Mouse (Mus musculus) intestine, embryonic 14.5 days (tissue): ENCODE measurements around the gene Plet1. TPM values are rescaled to one million over a fixed set of nuclear protein-coding genes. Genes with fewer than 3 reads are reported as not detected.

ENCODE experiments used
- ATAC-seq: fragments of 200-750 bp; cut with Nextera tagmentation; replicated peaks from 2 replicates; pipeline ENCODE4 v1.8.0; 2017; ENCODE audit warnings: low read depth, moderate number of reproducible peaks, moderate TSS enrichment, moderate library complexity; ENCODE audit not compliant: low FRiP score, low TSS enrichment
- DNase-seq: peaks from one replicate; pipeline ENCODE4 v3.0.0-alpha.2; 2018; ENCODE audit warnings: low spot score
- H3K27ac ChIP-seq: fragments of 300-500 bp; sonication (generic); 2 replicates; pipeline ENCODE4 v1.5.1; 2014; ENCODE audit warnings: low read depth, mild to moderate bottlenecking, control low read depth
- H3K27me3 ChIP-seq: fragments of 300-500 bp; sonication (generic); replicated peaks from 2 replicates; pipeline ENCODE4 v1.6.1; 2014; ENCODE audit warnings: low read length, control low read depth; ENCODE audit not compliant: control insufficient read depth, insufficient read depth
- H3K36me3 ChIP-seq: fragments of 300-500 bp; sonication (generic); 2 replicates; pipeline ENCODE4 v1.6.1; 2014; ENCODE audit warnings: low read length, control low read depth; ENCODE audit not compliant: control insufficient read depth, insufficient read depth
- H3K4me1 ChIP-seq: fragments of 300-500 bp; sonication (generic); replicated peaks from 2 replicates; pipeline ENCODE4 v1.6.1; 2014; ENCODE audit warnings: low read length, control low read depth, mixed read lengths; ENCODE audit not compliant: control insufficient read depth, insufficient read depth
- H3K4me2 ChIP-seq: fragments of 300-500 bp; sonication (generic); 2 replicates; pipeline ENCODE4 v1.6.1; 2014; ENCODE audit warnings: low read length
- H3K4me3 ChIP-seq: fragments of 300-500 bp; sonication (generic); 2 replicates; pipeline ENCODE4 v1.5.1; 2014; ENCODE audit warnings: low read depth, low read length, control low read depth, mixed read lengths
- H3K9ac ChIP-seq: fragments of 300-500 bp; sonication (generic); 2 replicates; pipeline ENCODE4 v1.6.1; 2014; ENCODE audit warnings: mild to moderate bottlenecking, low read length
- H3K9me3 ChIP-seq: fragments of 300-500 bp; sonication (generic); 2 replicates; pipeline ENCODE4 v1.6.1; 2016; ENCODE audit warnings: low read length, control low read depth; ENCODE audit not compliant: control insufficient read depth
- WGBS: fragments of 180-500 bp; shearing (Covaris S2); extraction: QIAGEN DNeasy Blood & Tissue Kit; methylation state at CpG from one replicate; pipeline ENCODE4 v1.1.7; 2014; 5-methylcytosine and 5-hydroxymethylcytosine counted together
- polyA plus RNA-seq: library from polyadenylated mRNA; unstranded; fragments of >200 nt; fragmentation: Nextera tagmentation; extraction: Ambion mirVana; gene quantifications from 2 replicates; pipeline ENCODE4 v1.2.1, GENCODE M21; 2014

The Plet1 gene
- polyA plus RNA-seq, 1 experiment from 2014 or later = 1.7 TPM

DNA sequence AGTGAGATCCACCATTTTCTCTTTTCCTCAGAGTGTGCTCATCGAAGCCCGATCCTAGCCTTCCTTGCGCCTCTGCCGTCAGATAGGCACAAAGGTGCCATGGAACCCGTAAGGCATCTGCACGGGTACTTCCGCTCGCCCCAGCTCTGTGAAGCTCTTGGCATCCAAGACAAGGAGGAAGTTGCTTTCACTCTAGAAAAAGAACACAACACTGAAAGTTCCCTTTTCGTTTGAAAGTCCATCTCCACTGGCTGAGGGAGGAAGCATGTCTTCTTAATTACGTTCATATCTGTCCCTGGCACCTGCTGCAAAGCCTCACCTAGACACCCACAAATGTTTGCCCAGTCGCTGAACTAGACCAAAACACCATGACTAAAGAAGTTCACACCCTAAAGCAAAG, 39.0 kb downstream of the Plet1 start:
- ATAC-seq (no peak), DNase-seq (no peak)
- WGBS = 77% methylated on average over 11 of the region's 11 CpGs
- Histone ChIP-seq H3K4me1 (no peaks in the 10 kb centered on the region), H3K36me3 (no peaks in the 10 kb centered on the region), H3K9me3 (no peaks in the 10 kb centered on the region), H3K27me3 (no peaks in the 10 kb centered on the region), H3K9ac (no peak overlapping the region), H3K27ac (no peak overlapping the region), H3K4me3 (no peak overlapping the region), H3K4me2 (no peak overlapping the region)

DNA sequence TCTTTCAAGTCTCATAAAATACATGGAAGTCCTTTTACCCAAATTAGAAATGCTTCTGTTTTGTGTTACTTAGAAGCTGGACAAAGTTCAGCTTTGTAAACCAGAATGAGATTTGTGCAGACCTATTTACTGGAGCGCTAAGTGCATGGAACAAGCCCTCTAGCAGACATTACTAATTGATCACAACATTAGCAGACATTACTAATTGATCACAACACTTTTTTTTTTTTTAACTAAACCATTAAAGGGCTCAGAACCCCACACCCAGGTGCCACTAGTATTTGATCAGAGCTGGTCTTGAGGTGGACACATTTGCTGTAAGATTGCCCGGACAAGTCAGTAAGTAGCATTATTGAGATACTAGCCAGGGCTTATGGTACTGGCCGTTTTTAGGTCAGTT, 39.5 kb downstream of the Plet1 start:
- Histone ChIP-seq H3K4me3 (no peak overlapping the region), H3K27me3 (no peaks in the 10 kb centered on the region), H3K36me3 (no peaks in the 10 kb centered on the region), H3K4me1 (no peaks in the 10 kb centered on the region), H3K27ac (no peak overlapping the region), H3K4me2 (no peak overlapping the region), H3K9me3 (no peaks in the 10 kb centered on the region), H3K9ac (no peak overlapping the region)
- WGBS = 70% methylated on average over 3 of the region's 3 CpGs
- ATAC-seq = no peak
- DNase-seq = no peak

DNA sequence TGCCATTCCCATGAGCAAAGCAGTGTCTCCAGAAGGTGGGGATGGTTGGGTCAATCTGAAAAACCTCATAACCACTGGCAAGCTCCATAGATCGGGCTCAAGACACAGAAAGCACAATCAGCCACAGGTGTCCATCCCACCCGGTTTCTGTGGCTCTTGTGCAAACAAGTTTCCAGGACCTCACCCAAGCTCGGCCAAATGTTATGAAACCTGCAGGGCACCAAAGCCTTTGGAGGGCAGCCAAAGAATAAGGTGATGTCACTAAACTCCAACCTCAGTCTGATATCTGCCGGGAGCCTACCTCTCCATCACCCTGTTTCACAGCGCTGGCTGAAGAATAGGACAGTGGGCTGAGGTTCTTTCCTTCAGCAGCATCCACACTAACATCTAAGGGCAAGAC, 41.6 kb downstream of the Plet1 start:
- H3K36me3 ChIP-seq = no peaks in the 10 kb centered on the region
- 70% methylated on average over 5 of the region's 5 CpGs for WGBS
- DNase-seq = no peak
- H3K27me3 ChIP-seq = no peaks in the 10 kb centered on the region
- H3K9ac ChIP-seq = no peak overlapping the region
- no peaks in the 10 kb centered on the region for H3K9me3 ChIP-seq
- no peaks in the 10 kb centered on the region for H3K4me1 ChIP-seq
- H3K4me3 ChIP-seq = no peak overlapping the region
- ATAC-seq = no peak
- no peak overlapping the region for H3K27ac ChIP-seq
- H3K4me2 ChIP-seq = no peak overlapping the region

- Histone ChIP-seq H3K4me2 (no peak overlapping the region), H3K4me1 (no peaks in the 10 kb centered on the region), H3K9me3 (no peaks in the 10 kb centered on the region), H3K27ac (no peak overlapping the region), H3K36me3 (no peaks in the 10 kb centered on the region), H3K9ac (no peak overlapping the region), H3K27me3 (no peaks in the 10 kb centered on the region), H3K4me3 (no peak overlapping the region)
- 70% methylated on average over 7 of the region's 7 CpGs for WGBS
- DNase-seq = no peak
- ATAC-seq = no peak; the same call in 1 of the 2 replicates
Measured at GRCm38 (mm10) chr9:50536603-50537135, 42.3 kb downstream of the Plet1 start.

DNA sequence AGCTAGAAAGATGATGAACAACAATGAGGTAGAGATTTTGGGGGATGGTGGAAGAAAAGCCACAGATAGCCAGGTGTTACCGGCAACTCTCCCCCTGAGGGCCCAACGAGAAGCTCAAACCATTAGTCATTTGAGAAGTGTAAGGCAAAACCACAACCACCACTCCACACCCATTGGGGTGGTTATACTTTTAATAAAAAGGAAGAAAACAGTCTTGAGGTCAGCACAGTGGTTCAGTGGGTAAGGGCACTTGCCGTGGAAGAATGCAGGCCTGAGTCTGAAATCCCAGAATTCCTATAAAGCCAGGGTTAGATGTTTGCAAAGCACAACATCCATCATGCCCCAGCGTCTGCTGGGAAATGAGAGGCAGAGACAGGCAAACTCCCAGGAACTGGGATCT, 43.0 kb downstream of the Plet1 start:
- Histone ChIP-seq H3K4me2 (no peak overlapping the region), H3K27ac (no peak overlapping the region), H3K27me3 (no peaks in the 10 kb centered on the region), H3K9ac (no peak overlapping the region), H3K4me3 (no peak overlapping the region), H3K36me3 (no peaks in the 10 kb centered on the region), H3K9me3 (no peaks in the 10 kb centered on the region), H3K4me1 (no peaks in the 10 kb centered on the region)
- 59% methylated on average over 4 of the region's 4 CpGs for WGBS
- no peak for ATAC-seq
- DNase-seq = no peak

DNA sequence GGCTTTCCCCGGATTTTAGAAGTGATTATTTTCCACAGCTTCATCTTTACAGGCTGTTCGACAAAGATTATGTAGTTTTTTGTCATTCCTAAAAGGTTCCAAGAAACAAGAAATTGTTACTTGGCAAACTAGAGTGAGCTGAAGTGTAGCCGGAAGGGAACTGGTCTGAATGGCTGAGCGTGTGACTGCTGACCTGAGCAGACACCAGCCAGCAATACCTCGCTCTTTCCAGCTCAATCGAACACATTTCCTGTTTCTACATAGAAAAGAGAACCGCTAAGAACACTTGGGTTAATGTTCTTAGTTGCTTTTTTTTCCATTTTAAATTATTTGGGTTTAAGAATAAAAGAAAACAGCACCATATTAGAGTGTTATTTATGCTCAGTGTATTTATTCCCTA, 45.8 kb downstream of the Plet1 start:
- no peak overlapping the region for H3K4me2 ChIP-seq
- no peaks in the 10 kb centered on the region for H3K27me3 ChIP-seq
- no peak for ATAC-seq
- no peaks in the 10 kb centered on the region for H3K4me1 ChIP-seq
- no peak overlapping the region for H3K9ac ChIP-seq
- H3K27ac ChIP-seq = no peak overlapping the region
- no peak overlapping the region for H3K4me3 ChIP-seq
- H3K9me3 ChIP-seq = no peaks in the 10 kb centered on the region
- H3K36me3 ChIP-seq = no peaks in the 10 kb centered on the region
- WGBS = 67% methylated on average over 7 of the region's 7 CpGs
- DNase-seq = no peak

DNA sequence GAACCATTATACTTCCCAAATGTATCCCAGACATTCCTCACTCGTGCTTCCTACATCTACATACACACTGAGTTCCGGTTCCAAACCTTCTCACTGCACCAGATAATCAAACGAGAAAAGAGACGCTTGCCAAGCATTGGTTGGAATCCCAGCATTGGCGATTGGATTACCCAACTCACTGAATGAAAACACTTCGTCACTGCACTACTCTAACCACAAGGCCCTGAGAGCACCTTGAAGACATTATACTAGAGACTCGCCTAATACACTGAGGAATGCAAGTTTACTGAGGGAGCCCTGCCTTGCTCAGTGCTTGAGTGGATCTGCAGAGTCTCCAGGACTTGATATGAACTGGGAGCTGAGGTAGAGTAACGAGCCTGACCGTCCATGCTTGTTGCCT, 48.1 kb downstream of the Plet1 start:
- no peaks in the 10 kb centered on the region for H3K9me3 ChIP-seq
- no peak overlapping the region for H3K27ac ChIP-seq
- 78% methylated on average over 9 of the region's 9 CpGs for WGBS
- H3K4me1 ChIP-seq = no peaks in the 10 kb centered on the region
- no peak for ATAC-seq
- H3K9ac ChIP-seq = no peak overlapping the region
- no peak for DNase-seq
- H3K4me3 ChIP-seq = no peak overlapping the region
- H3K36me3 ChIP-seq = no peaks in the 10 kb centered on the region
- no peak overlapping the region for H3K4me2 ChIP-seq
- no peaks in the 10 kb centered on the region for H3K27me3 ChIP-seq

- Histone ChIP-seq H3K9me3 (no peaks in the 10 kb centered on the region), H3K27me3 (no peaks in the 10 kb centered on the region), H3K36me3 (no peaks in the 10 kb centered on the region), H3K4me1 (no peaks in the 10 kb centered on the region), H3K9ac (no peak overlapping the region), H3K27ac (no peak overlapping the region), H3K4me2 (no peak overlapping the region), H3K4me3 (no peak overlapping the region)
- no peak for ATAC-seq
- 43% methylated on average over 5 of the region's 5 CpGs for WGBS
- no peak for DNase-seq
Measured at GRCm38 (mm10) chr9:50547859-50548478, 53.6 kb downstream of the Plet1 start.

DNA sequence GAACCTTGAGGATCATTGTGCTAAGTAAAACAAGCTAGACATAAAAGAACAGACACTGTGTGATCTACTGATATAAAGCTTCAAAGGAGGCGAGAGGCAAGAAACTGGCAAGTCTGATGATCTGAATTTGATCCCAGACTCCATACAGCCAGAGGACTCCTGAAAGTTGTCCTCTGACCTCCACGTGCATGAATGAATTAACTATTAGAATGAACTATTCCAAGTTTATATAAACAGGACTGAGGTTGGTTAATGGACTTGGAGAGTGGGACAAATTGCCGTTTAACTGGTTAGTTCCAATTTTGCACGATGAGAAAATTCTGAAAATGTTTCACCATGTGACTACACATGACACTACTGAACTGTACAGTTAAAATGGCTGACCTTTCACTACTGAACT, 54.6 kb downstream of the Plet1 start:
- Histone ChIP-seq H3K27me3 (no peaks in the 10 kb centered on the region), H3K9ac (no peak overlapping the region), H3K27ac (no peak overlapping the region), H3K36me3 (no peaks in the 10 kb centered on the region), H3K4me3 (no peak overlapping the region), H3K4me2 (no peak overlapping the region), H3K4me1 (no peaks in the 10 kb centered on the region), H3K9me3 (no peaks in the 10 kb centered on the region)
- 82% methylated on average over 4 of the region's 4 CpGs for whole genome bisulfite sequencing
- ATAC-seq (no peak), DNase-seq (no peak)
